Mouse (Mus musculus) heart, embryonic 14.5 days (tissue): ENCODE data around the gene Ncam2. TPM values are rescaled to one million over a fixed set of nuclear protein-coding genes. Genes with fewer than 3 reads are reported as not detected.

Experiments
- ATAC-seq: fragments of 200-750 bp; cut with Nextera tagmentation; 2 replicates; pipeline ENCODE4 v1.8.0; 2017; ENCODE audit warnings: low read depth, moderate TSS enrichment; ENCODE audit not compliant: insufficient number of reproducible peaks, insufficient read depth, low FRiP score
- H3K27ac ChIP-seq, 2 experiments: fragments of 200-500 bp in 1 of 2; fragments of 300-500 bp in 1 of 2; sonication (generic) in 1 of 2; replicated peaks in 1 of 2; 2 replicates each; pipeline ENCODE4 v1.5.1; 2012 to 2014; ENCODE audit warnings: low read depth in 2 of 2, low read length in 2 of 2, control low read depth in 1 of 2, mild to moderate bottlenecking in 1 of 2, mixed read lengths in 1 of 2; ENCODE audit not compliant: control insufficient read depth in 1 of 2, insufficient read depth in 1 of 2
- H3K27me3 ChIP-seq: fragments of 300-500 bp; sonication (generic); 2 replicates; pipeline ENCODE4 v1.6.1; 2014; ENCODE audit warnings: mild to moderate bottlenecking, low read length, control low read depth; ENCODE audit not compliant: control insufficient read depth, insufficient read depth
- H3K36me3 ChIP-seq: fragments of 300-500 bp; sonication (generic); 2 replicates; pipeline ENCODE4 v1.6.1; 2014; ENCODE audit warnings: mild to moderate bottlenecking, control low read depth, low read length, mixed read lengths; ENCODE audit not compliant: control insufficient read depth, insufficient read depth
- H3K4me1 ChIP-seq, 2 experiments: fragments of 200-500 bp in 1 of 2; fragments of 300-500 bp in 1 of 2; sonication (generic) in 1 of 2; 2 replicates each; pipeline ENCODE4 v1.6.1; 2012 to 2014; ENCODE audit warnings: low read length in 2 of 2, control low read depth in 1 of 2, mixed read lengths in 1 of 2; ENCODE audit not compliant: control insufficient read depth in 2 of 2, insufficient read depth in 2 of 2
- H3K4me2 ChIP-seq: fragments of 300-500 bp; sonication (generic); 2 replicates; pipeline ENCODE4 v1.6.1; 2014; ENCODE audit warnings: mild to moderate bottlenecking, low read length
- H3K4me3 ChIP-seq, 2 experiments: fragments of 200-500 bp in 1 of 2; fragments of 300-500 bp in 1 of 2; sonication (generic) in 1 of 2; 2 replicates each; pipeline ENCODE4 v1.5.1; 2012 to 2014; ENCODE audit warnings: low read length in 2 of 2, mild to moderate bottlenecking in 2 of 2, control low read depth in 1 of 2, low read depth in 1 of 2, moderate library complexity in 1 of 2; ENCODE audit not compliant: control insufficient read depth in 1 of 2, insufficient read depth in 1 of 2
- H3K9ac ChIP-seq: fragments of 300-500 bp; sonication (generic); 2 replicates; pipeline ENCODE4 v1.6.1; 2014; ENCODE audit warnings: mild to moderate bottlenecking, low read length
- H3K9me3 ChIP-seq: fragments of 300-500 bp; sonication (generic); 2 replicates; pipeline ENCODE4 v1.6.1; 2016; ENCODE audit warnings: low read length, control low read depth; ENCODE audit not compliant: control insufficient read depth
- WGBS: fragments of 180-500 bp; shearing (Covaris S2); extraction: QIAGEN DNeasy Blood & Tissue Kit; methylation state at CpG from one replicate; pipeline ENCODE4 v1.1.7; 2014; 5-methylcytosine and 5-hydroxymethylcytosine counted together
- polyA plus RNA-seq: library from polyadenylated mRNA; unstranded; fragments of >200 nt; fragmentation: Nextera tagmentation; extraction: Ambion mirVana; gene quantifications from 2 replicates; pipeline ENCODE4 v1.2.1, GENCODE M21; 2014

Gene Ncam2
- polyA plus RNA-seq, 1 experiment from 2014 or later: 0.11 TPM

DNA sequence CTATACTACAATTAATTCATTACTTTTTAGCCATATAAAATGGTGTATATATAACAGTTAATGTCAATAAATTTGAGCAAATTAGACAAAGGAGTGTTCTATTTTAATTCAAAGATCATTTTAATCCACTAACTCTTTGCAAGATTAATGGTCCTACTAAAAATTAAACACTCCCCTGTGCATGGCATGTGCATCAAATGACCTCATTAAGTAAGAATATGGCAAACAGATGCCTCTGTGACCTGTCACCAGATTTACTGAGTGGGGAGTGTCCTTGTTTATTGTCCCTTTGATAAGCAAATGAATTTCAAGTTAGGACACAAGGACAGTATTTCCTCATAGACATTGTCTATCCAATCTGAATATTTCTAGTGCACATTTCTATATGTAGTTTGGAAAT, 54.4 kb downstream of the Ncam2 start:
- H3K36me3 ChIP-seq: no peaks in the 10 kb centered on the region
- no peak overlapping the region for H3K4me3 ChIP-seq
- H3K27me3 ChIP-seq: no peaks in the 10 kb centered on the region
- H3K4me1 ChIP-seq: no peaks in the 10 kb centered on the region
- H3K9ac ChIP-seq: no peak overlapping the region
- no peaks in the 10 kb centered on the region for H3K9me3 ChIP-seq
- no peak overlapping the region for H3K4me2 ChIP-seq
- H3K27ac ChIP-seq: no peak overlapping the region
- ATAC-seq: no peak

DNA sequence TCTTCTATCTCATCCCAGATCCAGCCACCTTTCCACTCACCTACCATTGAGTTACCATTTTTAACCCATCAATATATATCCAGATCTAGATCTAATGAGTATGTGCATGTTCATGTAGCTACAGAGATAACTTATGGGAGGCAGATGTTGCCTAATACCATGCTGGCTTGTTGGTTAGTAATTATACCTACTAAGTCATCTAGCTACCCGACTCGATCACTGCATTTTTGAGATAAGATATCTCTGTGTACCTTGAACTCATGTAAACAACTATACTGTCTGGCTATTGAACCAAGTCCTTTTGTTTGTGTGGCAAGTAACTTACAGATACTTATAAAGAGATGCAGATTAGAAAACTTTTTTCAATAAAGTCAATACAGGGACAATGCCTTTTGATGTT, 59.9 kb downstream of the Ncam2 start:
- no peaks in the 10 kb centered on the region for H3K36me3 ChIP-seq
- ATAC-seq: no peak
- no peak overlapping the region for H3K4me2 ChIP-seq
- H3K9ac ChIP-seq: no peak overlapping the region
- WGBS: 63% methylated on average over 2 of the region's 2 CpGs
- no peak overlapping the region for H3K27ac ChIP-seq
- H3K4me1 ChIP-seq: no peaks in the 10 kb centered on the region
- H3K27me3 ChIP-seq: no peaks in the 10 kb centered on the region
- H3K4me3 ChIP-seq: no peak overlapping the region
- no peaks in the 10 kb centered on the region for H3K9me3 ChIP-seq

DNA sequence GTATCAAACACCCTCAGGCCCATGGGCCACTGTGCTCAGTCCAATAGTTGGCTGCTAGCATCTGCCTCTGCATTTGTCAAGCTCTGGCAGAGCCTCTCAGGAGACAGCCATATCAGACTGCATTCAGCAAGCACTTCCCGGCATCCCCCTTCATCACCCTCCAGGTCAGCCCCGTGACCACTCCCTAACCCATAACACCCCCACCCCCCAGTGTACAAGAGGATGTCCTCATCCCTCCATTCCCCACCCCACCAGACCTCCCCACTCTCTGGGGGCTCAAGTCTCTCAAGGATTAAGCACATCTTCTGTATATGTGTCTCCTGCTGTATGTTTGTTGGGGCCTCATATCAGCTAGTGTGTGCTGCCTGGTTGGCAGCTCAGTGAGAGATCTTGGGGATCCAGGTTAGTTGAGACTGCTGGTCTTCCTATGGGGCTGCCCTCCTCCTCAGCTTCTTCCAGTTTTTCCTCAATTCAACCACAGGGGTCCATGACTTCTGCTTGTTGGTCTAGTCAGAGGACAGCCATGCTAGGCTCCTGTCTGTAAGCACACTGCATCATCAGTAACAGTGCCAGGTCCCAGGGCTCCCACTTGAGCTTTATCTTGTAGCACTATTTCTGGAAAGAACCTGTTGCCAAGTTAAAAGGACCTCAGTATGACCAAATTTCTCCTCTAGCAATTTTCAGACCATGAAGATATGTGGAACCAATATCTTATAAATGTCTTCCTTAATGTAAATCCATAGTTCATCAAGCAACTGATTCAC, 73.3 kb downstream of the Ncam2 start:
- Histone ChIP-seq H3K4me3 (no peak overlapping the region), H3K27ac (peak overlapping the region; percentile 61 to 79; a peak in 3 of 4 replicates), H3K9me3 (no peaks in the 10 kb centered on the region), H3K9ac (no peak overlapping the region), H3K27me3 (no peaks in the 10 kb centered on the region), H3K4me2 (no peak overlapping the region), H3K36me3 (no peaks in the 10 kb centered on the region), H3K4me1 (peaks cover 0 to 5% of the 10 kb centered on the region in 2 experiments; a peak in 3 of 4 replicates)
- WGBS: 24% methylated on average over 2 of the region's 2 CpGs
- peak; percentile 9; the same call in 1 of the 2 replicates for ATAC-seq

DNA sequence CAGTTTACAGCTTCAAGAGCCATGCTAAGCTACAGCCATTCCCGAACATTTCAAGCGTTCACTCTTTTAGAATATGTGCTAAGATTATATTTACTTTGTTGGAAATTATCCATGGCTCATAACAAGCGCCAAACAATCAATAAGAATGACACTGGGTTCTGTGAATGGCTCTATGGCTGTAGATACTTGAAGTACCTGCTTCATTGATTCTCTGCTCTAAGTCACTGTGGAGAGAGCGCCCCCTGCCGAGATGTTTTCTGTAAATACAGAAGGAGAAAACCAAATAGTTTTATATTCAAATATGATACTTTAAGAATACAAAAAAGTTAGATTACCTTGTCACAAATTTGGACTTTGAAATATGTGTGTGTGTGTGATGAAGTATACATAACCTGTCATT, 83.7 kb downstream of the Ncam2 start:
- no peak overlapping the region for H3K4me3 ChIP-seq
- H3K4me1 ChIP-seq: no peaks in the 10 kb centered on the region
- H3K27me3 ChIP-seq: no peaks in the 10 kb centered on the region
- H3K27ac ChIP-seq: no peak overlapping the region
- no peaks in the 10 kb centered on the region for H3K9me3 ChIP-seq
- ATAC-seq: no peak
- H3K36me3 ChIP-seq: no peaks in the 10 kb centered on the region
- 33% methylated on average over 5 of the region's 5 CpGs for WGBS
- H3K4me2 ChIP-seq: no peak overlapping the region
- H3K9ac ChIP-seq: no peak overlapping the region

DNA sequence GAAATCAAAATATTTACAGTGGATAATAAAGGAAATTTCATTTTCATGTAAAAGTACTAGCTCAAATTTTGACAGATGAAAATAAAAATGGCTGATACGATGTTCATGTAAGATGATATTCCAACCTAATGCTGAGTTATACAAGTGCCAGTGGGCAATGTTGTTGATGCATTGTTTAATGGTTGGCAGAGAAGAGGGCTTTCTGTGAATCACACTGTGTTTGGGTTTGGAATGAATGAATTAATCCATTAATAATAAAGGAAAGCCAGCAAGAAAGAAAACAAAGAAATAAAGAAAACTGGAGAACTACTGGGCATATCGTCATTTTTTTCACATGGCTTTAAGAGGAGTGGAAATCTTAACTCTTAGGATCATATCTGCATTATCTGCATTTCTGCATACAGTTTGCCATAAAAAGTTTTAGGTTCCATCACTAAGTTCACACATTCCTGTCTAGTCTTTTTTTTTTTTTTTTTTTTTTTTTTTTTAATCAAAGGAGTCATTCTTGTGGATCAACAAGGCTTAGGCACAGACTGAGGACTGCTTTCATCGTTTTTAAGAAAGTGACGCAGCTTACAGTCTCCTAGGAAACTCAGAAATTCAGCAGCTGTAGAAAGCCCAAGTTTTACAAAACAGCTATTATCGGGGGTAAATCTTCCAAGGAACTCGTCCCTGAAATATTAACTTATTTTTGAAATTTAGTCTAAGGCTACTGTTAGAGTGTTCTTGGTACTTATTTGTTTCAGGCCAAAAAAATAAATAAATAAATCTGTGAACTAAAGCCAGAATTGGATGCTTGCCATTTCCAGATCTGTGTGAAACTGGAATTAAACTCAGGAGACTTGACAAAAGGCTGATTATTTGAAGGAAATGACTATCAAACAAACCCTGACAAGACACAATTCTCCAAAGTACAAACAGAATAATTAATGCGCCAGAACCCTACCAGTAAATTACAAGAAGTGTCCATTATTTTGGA, 84.7 kb downstream of the Ncam2 start:
- no peaks in the 10 kb centered on the region for H3K4me1 ChIP-seq
- H3K9me3 ChIP-seq: no peaks in the 10 kb centered on the region
- no peak overlapping the region for H3K9ac ChIP-seq
- H3K4me2 ChIP-seq: no peak overlapping the region
- no peak for ATAC-seq
- no peak overlapping the region for H3K27ac ChIP-seq
- 68% methylated on average over 7 of the region's 7 CpGs for WGBS
- no peak overlapping the region for H3K4me3 ChIP-seq
- H3K27me3 ChIP-seq: no peaks in the 10 kb centered on the region
- no peaks in the 10 kb centered on the region for H3K36me3 ChIP-seq

DNA sequence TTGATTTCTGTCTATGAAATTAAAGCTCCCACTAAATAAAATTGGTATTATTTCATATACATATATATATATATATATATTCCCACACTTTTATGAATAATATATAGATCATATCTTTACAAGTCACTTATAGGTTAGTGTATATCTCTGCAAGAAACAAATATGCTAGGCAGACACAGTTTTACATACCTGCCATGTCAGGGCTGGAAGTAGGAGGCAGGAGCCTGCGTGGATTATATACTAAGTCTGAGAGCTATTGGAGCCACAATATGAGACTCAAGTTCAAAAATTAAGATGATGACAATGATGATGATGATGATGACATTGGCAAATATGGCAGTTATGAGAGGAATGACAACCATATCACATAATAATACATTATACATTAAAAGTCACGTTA, 85.4 kb downstream of the Ncam2 start:
- no peaks in the 10 kb centered on the region for H3K9me3 ChIP-seq
- no peaks in the 10 kb centered on the region for H3K27me3 ChIP-seq
- H3K9ac ChIP-seq: no peak overlapping the region
- no peak overlapping the region for H3K4me3 ChIP-seq
- no peak for ATAC-seq
- H3K27ac ChIP-seq: no peak overlapping the region
- H3K36me3 ChIP-seq: no peaks in the 10 kb centered on the region
- 76% methylated on average over 2 of the region's 2 CpGs for WGBS
- H3K4me2 ChIP-seq: no peak overlapping the region
- no peaks in the 10 kb centered on the region for H3K4me1 ChIP-seq

DNA sequence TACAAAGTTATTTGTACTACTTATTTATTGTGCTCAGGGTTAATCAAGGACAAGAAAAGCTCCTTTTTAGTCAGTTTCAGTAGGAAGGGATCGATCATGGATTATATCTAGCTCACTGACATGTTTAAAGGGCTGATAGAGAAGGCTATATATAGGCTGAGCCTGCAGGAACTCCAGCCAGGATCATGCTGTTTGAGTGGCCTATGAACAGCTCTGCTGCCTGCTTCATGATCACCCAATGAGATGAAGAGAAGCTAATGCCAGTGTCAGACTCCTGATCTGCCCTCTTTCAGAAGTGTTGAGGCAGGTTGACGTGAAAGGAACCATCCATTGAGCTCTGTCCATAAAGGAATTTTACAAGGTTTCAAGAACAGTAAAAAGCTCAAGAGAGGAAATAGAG, 103.3 kb downstream of the Ncam2 start:
- Histone ChIP-seq H3K4me2 (no peak overlapping the region), H3K27me3 (no peaks in the 10 kb centered on the region), H3K9me3 (no peaks in the 10 kb centered on the region), H3K27ac (no peak overlapping the region), H3K4me1 (no peaks in the 10 kb centered on the region), H3K36me3 (no peaks in the 10 kb centered on the region), H3K9ac (no peak overlapping the region), H3K4me3 (no peak overlapping the region)
- WGBS: 26% methylated on average over 2 of the region's 2 CpGs
- ATAC-seq: no peak
